Mouse (Mus musculus) T-helper 1 cell (primary cell): ENCODE results near the gene Ptpn1.

Source experiments
- in situ Hi-C: fragments of 300-600 bp; cut with MboI, MseI; formaldehyde crosslinking; loops from one replicate; pipeline ENCODE4 v1.15.1; 2025; ENCODE audit warnings: high pct_unique_total_duplicates

The Ptpn1 gene

DNA sequence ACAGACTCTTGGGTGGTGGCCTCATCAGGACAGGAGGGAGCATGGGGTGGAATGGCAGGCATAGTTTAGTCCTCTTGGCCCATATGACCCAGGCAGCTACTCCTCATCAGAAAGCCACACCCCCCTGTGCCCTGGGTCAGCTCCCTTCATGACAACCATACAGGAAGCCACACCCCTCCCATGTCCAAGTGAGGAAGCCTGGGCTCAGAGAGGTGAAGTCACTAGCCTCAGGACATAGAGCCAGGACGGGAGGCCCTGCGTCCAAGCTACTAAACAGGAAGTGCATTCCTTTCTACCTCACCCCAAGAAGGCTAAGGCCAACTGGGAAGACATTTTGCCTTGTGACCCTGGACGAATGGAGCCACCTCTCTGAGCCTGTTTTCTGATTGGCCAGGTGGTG lies 73.8 kb downstream of the Ptpn1 start:
- in situ Hi-C loops = no loop called here

DNA sequence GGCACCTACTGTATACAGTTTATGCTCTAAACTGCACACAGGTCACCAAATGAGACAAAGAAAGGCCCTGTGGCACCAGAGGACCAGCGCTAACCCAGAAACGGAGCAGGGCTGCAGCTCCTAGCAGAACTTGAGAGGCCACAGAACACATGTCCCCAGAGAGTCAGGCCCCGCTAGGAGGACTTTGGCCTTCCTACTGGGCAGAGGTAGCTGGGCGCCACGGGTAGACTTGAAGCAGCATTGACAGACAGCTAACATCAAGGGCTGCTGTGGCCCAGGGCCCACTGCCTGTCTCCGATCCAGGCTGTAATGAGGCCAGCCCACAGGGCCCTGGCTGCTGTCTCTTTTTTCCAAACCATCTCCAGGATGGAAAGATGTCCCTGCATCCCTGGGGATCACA lies 74.6 kb downstream of the Ptpn1 start:
- in situ Hi-C loops = no loop called here

DNA sequence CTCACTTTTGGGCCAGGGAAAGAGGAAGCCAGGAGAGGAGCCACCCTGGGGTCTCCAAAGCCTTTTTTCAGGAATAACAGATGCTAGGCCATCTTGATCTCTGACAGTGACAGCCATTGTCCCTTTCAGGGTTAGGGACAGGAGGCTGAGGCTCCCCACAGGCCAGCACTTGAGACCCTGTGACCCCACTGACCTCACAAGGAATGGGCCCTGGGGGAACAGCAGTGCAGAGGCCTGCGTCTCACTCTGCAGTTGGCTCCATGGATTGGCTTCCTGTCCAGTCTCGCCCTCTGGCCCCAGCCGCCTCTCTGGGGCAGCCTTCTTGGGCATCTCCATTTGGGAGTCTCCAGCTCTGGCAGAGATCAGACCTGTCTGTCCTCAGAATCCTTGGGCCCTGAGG lies 76.3 kb downstream of the Ptpn1 start:
- in situ Hi-C loops = no loop called here

- in situ Hi-C loops = no loop called here
Measured at GRCm38 (mm10) chr2:168009936-168010668, 78.2 kb downstream of the Ptpn1 start, which contains the start of gene Ripor3. TSS of gene Ripor3 (minus strand) at chr2:168010618.

- in situ Hi-C loops = no loop called here
Measured at GRCm38 (mm10) chr2:168010893-168011292, 79.0 kb downstream of the Ptpn1 start.

- in situ Hi-C loops = no loop called here
Measured at GRCm38 (mm10) chr2:168016951-168017391, 85.1 kb downstream of the Ptpn1 start.

DNA sequence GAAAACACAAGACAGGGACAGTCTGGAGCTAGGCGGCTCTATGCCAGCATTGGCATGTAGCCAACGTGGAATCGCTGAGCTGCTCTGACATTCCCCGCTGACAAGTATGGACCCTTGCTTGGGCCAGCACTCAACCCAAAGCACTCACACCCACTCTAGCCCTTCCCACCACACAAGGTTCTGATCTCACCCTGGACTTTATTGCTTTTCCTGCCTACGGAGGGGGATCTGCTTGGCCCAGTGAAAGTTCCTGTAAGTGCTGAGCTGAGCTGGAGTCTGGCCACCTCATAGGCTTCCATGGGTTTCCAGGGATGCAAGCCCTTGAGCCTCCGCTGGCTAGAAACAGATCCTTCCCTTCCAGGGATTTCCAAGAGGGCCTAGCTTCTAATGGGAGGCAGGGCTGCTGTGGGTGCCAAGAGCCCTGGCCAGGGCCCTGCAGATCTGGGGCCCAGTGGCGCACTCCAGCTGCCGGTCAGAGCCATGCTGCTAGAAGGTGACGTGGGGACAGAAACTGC lies 87.4 kb downstream of the Ptpn1 start:
- in situ Hi-C loops = no loop called here

DNA sequence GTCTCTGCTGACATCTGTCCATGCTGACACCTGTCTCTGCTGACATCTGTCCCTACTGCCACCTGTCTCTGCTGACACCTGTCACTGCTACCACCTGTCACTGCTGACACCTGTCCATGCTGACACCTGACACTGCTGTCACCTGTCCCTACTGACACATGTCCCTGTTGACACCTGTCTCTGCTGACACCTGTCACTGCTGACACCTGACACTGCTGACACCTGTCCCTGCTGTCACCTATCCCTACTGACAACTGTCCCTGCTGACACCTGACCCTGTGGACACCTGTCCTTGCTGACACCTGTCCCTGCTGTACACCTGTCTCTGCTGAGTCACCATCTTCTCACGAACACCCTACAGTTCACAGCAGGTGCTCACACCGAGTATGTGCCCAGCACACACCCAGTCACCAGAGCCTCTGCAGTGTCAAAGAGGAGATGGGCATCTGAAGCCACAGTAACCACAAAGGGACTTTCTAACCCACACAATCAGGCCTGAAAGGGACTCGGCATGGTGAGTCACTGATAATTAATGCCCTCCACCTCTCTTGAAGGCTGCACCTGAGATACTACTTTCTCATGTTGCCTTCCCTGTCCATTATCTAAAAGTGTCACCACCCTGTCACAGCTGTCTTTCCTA lies 92.0 kb downstream of the Ptpn1 start:
- in situ Hi-C loops = loop anchor here (10.0 kb wide), 1 partner anchor 1491 kb away; no protein-coding TSS in a partner anchor

GRCm38 (mm10) chr2:168025174-168025573 lies 93.3 kb downstream of the Ptpn1 start:
- in situ Hi-C loops = loop anchor here (10.0 kb wide), 1 partner anchor 1490 kb away; no protein-coding TSS in a partner anchor

DNA sequence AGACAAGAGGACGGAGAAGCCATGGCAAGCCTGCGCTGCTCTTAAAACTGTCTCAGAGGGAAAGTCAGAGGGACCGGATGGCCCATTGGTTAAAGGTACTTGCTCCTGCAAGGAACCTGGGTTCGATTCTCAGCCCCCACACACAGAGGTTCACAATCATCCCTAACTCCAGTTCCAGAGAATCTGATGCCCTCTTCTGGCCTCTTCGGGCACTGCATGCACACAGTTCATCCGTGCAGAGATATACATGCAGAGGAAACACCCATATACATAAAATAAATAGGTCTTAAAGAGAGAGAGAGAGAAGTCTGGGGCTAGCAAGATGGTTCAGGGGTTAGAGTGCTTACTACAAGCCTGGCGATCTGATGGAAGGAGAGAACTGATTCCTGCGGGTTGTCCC lies 94.0 kb downstream of the Ptpn1 start:
- in situ Hi-C loops = loop anchor here (10.0 kb wide), 1 partner anchor 1489 kb away; no protein-coding TSS in a partner anchor

GRCm38 (mm10) chr2:168026467-168026866 lies 94.6 kb downstream of the Ptpn1 start:
- in situ Hi-C loops = loop anchor here (10.0 kb wide), 1 partner anchor 1488 kb away; no protein-coding TSS in a partner anchor

DNA sequence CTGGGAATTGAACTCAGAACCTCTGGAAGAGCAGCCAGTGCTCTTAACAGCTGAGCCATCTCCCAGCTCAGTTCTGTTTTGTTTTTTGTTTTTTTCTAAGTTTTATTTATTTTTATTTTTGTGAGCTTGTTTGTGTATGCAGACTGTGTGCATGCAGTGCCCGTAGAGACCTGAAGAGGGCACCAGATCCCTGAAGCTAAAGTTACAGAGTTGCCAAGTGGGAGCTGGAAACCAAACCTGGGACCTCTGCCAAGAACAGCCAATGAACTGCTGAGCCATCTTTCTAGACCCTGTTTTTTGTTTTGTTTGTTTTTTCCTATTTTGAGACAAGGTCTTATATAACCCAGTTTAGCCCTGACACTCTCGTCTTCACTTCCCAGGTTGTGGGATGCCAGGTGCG lies 96.5 kb downstream of the Ptpn1 start:
- in situ Hi-C loops = loop anchor here (10.0 kb wide), 1 partner anchor 1486 kb away; no protein-coding TSS in a partner anchor
